Mouse (Mus musculus): ENCODE data around the gene Mdm2.

The Mdm2 gene

DNA sequence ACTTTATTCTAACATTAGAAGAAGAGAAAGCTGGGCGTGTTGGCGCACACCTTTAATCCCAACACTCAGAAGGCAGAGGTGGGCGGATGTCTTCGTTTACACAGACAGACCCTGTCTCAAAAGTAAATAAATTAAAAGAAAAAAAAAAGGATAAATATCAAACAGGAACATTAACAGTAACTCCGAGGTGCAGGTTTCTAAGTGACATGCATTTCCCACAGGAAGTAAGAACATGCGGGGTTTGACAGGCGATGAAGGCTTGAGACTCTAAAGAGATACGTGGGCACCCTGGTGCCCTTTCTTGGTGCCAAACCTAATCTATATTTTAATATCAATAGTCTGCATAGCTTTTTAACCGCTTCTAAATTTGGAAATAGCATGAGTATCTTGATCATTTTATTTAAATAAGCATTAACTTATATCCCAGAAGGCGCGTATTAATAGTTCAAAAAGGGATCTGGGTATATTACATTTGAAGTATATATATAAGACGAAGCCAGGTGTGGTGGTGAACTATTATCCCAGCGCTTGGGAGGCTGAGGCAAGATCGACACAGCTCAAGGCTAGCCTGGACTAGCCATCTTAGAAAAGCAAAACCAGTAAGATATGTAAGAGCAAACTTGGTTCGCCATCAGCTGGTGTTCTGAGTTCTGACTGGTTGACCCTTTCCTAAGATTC is 25.2 kb downstream of the Mdm2 start:
- no peak for DNase-seq (ENCODE audit: low read depth in 1 of 2, low spot score in 2 of 2)

GRCm38 (mm10) chr10:117684298-117685170 is 26.0 kb downstream of the Mdm2 start:
- DNase-seq (ENCODE audit: low read depth in 1 of 2, low spot score in 2 of 2): no peak

GRCm38 (mm10) chr10:117683734-117684037 is 26.9 kb downstream of the Mdm2 start:
- no peak for DNase-seq (ENCODE audit: low read depth in 1 of 2, low spot score in 2 of 2)

GRCm38 (mm10) chr10:117682858-117683733 is 27.5 kb downstream of the Mdm2 start:
- DNase-seq (ENCODE audit: low read depth in 1 of 2, low spot score in 2 of 2): no peak

GRCm38 (mm10) chr10:117681999-117682857 is 28.3 kb downstream of the Mdm2 start:
- DNase-seq (ENCODE audit: low read depth in 1 of 2, low spot score in 2 of 2): no peak

GRCm38 (mm10) chr10:117681543-117681942 is 29.0 kb downstream of the Mdm2 start:
- DNase-seq (ENCODE audit: low read depth in 1 of 2, low spot score in 2 of 2): no peak

- no peak for DNase-seq (ENCODE audit: low read depth in 1 of 2, low spot score in 2 of 2)
These were observed 29.6 kb downstream of the Mdm2 start for GRCm38 (mm10) chr10:117680868-117681513.

DNA sequence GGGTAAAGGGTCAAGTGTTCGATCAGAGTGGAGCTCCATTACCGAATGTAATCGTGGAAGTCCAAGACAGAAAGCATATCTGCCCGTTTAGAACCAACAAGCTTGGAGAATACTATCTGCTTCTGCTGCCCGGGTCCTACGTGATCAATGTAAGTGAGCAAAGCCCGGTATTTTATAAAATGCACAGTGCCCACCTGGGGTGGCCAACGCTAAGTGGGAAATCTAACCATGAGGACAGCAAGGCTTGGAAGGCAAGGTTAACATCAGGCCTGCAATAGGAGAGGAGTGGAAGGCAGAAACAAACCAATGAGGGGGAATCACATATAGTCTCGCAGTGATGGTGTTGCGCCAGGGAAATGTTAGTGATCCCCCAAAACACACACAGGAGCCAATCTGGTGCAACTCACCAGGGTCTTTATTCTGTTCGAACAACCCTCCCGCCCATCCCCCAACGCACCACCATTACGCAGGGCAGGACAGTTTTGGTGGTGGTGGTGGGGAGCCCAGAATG is 30.5 kb downstream of the Mdm2 start:
- no peak for DNase-seq (ENCODE audit: low read depth in 1 of 2, low spot score in 2 of 2)

DNA sequence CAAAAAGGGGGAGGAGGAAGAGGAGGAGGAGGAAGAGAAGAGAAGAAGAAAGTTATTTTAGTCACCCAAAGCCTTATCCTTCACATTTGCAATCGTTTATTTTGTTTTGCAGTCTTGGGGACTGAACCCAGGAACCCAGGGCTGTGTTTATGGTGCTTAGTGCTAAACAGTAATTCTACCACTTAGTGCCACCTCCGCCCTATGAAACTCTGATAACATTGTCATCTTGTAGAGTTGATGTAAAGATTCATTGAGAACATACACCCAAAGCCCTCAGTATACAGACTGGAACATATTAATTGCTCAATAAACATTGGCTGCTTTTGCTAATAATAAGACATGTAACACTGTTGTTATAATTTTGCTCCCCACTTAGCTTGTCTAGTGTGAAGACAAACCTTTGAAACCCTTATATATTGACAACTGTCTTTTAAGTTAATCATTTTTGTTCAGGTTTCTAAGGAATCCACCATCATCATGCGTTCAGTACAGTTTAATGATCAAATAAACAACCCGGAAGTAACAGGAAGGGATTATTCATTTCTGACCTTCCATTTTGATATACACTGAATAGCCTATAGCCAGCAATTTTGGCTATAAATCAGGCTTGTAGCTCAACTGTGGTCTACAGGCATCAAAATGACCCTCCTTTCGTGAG is 31.4 kb downstream of the Mdm2 start:
- DNase-seq (ENCODE audit: low read depth in 1 of 2, low spot score in 2 of 2): no peak

DNA sequence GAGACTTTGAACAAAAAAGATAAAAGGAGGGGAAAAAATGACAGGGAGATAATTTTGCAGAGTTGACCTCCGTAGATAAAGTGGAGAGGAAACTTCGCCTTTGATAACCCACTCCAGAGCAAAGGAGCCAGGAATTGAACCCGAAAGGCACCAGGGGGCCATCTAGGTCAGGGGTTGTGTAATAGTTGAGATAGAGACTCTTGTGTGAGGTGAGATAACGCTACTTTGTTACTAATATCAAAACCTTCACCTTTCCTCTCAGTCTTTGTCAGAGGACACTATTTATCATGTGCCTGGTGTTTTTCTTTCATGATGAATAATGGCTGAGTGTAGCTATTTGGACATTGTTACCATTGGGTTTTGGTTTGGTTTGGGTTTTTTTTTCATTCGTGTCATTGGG is 32.2 kb downstream of the Mdm2 start:
- no peak for DNase-seq (ENCODE audit: low read depth in 1 of 2, low spot score in 2 of 2)

DNA sequence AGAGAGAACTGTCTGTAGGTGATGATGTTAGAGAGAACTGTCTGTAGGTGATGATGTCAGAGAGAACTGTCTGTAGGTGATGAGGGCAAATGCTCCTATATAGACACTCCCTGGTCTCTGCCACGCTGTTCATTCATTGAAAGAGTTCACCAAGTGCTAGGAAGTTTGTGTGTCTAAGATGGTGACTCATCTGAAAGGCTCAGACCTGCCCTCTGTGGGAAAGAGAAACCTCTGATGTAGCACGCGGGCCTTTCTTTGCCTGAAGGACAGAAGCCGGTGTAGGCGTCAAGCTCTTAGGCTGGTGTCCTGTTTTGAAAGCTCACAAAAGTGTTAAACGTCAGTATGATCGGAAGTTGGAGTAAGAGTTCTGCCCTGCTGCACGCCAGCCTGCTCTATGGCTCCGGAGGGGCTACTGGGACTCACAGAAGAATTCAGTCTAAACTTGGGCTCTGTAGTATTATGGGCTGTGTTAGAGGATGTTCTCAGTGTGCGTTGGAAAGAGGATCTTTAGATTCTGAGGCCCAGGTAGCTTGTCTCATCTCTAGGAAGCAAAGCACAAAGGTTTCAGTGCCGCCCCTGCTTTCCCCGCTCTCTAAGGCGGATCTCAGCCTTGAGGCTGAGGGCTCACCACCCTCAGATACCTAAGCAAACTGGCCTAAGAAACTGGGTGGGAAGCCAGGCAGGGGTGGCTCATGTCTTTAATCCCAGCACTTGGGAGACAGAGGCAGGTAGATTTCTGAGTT is 32.9 kb downstream of the Mdm2 start:
- no peak for DNase-seq (ENCODE audit: low read depth in 1 of 2, low spot score in 2 of 2)

DNA sequence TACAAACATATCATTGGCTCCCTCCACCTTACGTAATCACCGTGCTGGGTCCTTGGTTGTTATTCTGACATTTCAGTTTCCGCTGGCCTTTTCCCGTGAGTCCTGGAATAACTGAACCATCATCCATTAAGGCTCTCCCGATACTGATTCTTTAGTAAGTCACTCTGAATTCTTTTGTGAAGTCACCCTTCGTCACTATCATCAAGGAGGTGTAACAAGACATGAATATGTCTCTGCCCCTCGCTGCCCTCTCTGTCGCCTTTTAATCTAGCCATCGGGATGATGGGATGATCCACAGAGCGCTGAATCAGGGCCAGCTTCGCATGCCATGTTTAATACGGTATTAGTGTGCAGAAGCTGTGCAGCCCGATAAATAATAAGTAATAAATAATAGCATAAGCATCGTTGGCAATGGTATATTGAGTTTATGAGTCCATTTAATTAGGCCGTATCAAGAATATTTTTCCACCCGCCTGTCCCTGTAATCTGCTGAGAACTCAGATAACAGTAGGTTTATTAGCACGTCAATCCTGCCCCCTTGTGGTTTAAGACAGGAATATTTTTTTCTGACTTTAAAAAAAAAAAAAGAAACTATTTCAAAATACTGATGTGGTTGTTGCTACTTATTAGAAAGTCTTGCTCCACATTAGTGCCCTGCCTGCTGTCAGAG is 33.8 kb downstream of the Mdm2 start:
- DNase-seq (ENCODE audit: low read depth in 1 of 2, low spot score in 2 of 2): no peak

- no peak for DNase-seq (ENCODE audit: low read depth in 1 of 2, low spot score in 2 of 2)
These were observed 34.4 kb downstream of the Mdm2 start for GRCm38 (mm10) chr10:117676036-117676643.

- no peak for DNase-seq (ENCODE audit: low read depth in 1 of 2, low spot score in 2 of 2)
These were observed 35.2 kb downstream of the Mdm2 start for GRCm38 (mm10) chr10:117675096-117676035.

DNA sequence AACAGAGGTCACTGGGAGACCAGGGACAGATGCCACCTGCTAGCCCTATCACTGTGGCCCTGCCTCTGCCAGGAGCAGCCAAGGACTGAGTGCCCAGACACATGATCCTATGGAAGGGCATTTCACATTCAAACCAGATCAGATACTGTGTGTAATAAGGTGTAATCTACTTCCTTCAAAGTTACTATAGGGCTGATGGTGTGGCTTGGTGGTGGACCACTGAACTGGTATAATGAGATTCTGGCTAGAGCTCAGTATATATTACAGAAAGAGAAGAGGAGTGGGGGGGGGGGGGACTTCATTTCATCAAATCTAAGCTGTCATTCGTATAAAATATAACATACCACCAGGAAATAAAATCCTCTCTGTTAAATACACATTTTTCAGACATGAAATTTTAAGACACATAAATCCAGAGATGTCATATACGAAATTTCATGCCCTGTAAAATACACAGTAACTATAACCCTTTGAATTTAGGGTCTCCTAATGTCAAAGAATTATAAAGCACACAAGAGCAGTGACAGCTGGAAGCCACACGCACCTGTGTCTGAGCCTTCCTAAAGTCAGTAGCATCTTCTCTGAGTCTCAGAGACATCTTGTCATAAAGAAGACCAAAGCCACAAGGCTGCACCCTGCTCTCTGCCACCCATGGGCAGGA is 36.1 kb downstream of the Mdm2 start:
- no peak for DNase-seq (ENCODE audit: low read depth in 1 of 2, low spot score in 2 of 2)

DNA sequence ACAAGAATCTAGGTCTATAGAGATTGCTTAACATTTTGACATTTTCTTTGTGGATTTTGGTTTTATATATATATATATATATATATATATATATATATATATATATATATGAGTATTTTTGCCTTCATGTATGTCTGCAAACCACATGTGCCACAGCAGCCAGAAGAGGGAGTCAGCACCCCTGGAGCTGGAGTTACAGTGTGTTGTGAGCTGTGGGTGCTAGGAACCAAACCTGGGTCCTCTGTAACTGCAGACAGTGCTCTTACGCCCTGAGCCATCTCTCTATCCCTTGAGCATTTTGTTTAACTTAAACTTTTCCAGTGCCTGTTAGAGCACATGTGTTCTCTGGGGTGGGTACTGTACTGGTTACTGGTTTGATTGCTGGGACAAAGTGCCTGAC is 36.6 kb downstream of the Mdm2 start:
- DNase-seq (ENCODE audit: low read depth in 1 of 2, low spot score in 2 of 2): no peak
